Mouse (Mus musculus): ENCODE results near the gene Dop1b.

Gene Dop1b

DNA sequence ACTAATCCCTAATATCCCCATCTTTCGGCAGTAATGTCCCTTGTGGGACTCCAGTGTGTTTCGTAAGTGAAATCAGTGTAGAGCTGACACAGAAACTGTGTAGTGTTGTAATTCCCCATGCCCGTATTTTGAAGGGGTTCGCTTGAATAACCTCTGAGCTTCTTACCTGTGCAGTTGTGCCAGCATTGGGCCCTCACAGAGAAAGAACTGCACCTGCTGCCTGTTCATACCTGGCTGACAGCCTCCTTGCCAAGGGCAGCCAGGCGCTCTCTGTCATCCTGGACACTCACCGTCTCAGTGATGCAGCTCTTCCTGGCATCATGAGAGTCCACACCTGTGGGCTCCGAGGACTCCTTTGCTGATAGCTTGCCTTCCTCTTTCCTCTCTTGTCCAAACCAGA, 1.3 kb downstream of the Dop1b start:
- no peak for DNase-seq (ENCODE audit: low read depth, low spot score)

DNA sequence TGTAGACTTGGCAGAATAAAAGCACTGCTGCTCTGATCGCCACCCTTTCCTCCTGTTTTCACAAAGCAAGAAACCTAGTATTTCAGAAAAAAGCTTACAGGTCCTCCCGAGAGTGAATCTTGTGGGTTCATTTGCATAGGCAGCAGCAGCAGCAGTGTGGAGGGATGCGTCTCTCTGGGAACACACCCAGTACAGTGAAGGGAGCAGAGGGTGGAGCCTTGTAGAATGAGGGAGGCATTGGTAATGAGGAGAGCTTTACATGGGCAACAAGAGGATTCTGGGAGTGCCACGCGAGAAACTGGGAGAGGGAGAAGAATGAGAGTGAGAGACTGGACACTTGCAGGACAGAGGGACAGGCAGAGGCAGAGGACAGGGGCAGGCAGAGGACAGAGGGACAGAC, 2.7 kb downstream of the Dop1b start:
- DNase-seq (ENCODE audit: low read depth, low spot score): peak; percentile 89

DNA sequence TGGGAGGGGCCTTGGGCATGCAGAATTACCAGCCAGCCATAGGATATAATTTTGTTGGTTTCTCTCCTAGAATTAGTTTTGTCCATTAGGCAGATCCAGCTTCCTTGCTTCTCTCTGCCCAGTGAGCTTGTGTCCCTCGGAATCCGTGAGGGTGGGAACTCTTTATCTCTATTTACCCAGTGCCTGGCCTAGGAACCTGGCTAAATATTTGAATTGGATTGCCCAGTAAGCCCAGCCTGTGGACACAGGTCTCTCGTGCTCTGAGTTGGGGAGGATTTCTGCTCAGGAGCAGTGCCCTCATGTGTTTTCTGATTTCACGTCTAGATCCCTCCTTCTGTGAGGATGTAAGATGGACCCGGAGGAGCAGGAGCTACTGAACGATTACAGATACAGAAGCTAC, 4.1 kb downstream of the Dop1b start:
- no peak for DNase-seq (ENCODE audit: low read depth, low spot score)

DNA sequence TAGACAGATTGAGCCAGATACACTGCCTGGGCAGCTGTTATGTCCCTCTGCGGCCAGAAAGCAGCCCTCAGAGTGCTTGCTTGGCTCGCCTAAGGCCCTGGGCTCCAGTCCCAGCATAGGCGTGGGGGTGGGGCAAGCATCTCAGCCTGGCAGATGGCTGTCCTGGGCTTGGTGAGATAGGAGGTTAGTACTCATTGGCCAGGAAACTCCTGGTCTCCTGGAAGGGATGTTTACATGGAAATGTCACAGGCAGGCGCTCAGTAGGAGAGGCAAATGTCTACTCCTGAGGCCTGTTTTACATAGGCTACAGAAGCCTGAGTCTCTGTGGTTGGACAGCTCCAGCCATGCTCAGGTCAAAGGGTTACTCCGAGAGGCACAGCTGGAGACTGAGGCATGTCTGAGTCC, 5.6 kb downstream of the Dop1b start:
- DNase-seq (ENCODE audit: low read depth, low spot score): peak; percentile 97

DNA sequence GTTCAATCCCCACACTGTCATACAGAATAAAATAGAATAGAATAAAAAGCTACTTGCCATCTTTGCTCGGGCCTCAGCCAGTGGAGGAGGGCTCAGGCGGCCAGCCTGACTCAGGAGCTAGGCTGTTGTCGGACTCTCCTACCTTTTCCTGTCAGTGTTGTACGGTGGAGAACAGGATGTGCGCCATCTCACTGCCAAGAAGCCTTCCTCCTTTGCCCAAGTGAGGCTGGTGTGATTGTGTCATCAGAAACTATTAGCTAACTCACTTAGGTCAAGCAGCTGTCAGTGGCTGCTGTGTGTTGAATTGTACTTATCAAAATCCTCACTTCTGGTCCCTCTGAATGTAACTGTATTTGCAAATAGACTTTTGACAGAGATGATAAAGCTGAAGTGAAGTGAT, 10.1 kb downstream of the Dop1b start:
- DNase-seq (ENCODE audit: low read depth, low spot score): no peak

DNA sequence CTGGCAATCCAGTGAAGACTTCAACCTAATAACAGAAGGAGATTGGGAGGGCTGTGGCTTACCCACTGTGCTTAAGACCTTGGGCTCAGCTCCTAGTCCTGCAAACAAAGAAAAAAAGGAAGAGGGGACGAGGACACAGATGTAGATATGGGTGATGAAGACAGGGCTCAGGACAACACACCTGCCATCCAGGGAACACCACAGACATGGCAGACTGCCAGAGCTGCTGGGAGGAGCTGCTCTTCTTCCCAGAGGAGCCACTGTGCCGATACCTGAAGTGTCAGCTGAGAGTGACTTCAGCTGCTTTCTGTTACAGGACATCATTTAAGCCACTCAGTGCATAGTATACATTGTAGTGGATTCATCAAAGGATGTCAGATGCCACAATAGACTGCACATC, 10.8 kb downstream of the Dop1b start:
- no peak for DNase-seq (ENCODE audit: low read depth, low spot score)

DNA sequence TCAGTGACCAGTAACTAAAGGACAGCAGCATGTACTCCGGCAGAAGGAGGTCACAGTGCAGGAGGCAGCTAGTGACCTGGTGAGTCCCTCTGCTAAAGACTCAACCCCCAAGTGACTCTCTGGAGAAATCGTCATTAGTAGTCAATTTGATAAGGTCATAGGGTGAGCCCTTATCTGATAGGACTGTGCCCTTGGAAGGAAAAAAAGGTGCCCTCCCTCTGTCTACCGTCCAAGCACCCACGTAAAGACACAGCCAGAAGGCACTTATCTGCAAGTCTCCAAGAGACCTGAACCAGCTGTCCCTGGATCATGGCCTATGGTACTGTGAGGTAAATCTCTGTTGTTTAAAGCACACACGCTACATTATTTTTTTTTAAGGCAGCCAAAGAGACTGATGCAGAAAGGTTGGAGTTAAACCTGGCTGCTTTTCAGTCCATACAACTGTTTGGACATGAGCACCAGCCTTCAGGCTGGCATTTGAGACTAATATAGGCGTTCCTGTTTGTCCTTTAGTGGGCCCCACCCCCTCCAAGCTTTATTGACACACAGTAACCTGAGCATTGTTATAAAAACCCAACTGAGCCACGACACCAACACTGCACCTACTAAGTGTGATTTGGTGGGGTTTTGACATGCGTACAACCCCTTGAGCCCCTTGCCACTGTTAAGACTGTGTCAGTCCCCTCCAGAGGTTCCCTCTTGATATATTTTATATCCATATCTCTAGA, 13.9 kb downstream of the Dop1b start:
- no peak for DNase-seq (ENCODE audit: low read depth, low spot score)

DNA sequence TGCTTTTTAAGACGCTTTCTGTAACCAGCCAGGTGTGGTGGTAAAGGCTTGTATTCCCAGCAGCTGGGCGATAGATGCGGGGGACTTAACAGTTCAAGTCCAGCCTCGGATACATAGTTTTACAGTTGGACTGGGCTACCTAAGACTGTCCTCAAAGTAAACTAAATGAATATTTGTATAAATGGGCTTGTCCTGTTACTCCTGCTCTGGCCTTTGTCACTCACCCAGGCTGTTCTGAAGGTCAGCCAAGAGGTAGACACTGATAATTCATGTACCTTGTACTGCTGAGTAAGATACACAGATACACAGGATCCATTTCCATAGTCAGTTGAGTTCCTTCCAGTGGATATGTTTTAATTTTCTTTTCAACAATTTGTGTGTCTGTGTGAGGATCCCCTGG, 14.5 kb downstream of the Dop1b start:
- DNase-seq (ENCODE audit: low read depth, low spot score): no peak

DNA sequence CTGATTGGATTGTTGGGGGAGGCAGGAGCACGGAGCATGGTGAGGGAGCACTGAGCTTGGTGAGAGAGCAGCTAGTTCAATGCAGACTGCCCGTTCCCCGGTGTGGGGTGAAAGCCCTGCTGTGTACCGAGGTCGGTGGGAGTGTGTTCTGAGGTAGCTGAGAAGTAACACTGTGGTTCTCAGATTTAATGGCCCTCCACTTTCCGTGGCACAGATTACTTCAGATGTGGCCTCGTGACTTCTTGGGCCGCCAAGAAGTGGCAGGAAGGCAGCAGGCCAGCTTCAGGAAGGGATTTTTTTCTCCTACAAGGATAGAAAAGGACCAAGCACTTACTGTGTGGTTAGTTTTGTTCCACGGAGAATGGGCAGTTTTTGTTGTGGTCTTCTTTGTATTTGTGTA, 17.0 kb downstream of the Dop1b start:
- no peak for DNase-seq (ENCODE audit: low read depth, low spot score)

DNA sequence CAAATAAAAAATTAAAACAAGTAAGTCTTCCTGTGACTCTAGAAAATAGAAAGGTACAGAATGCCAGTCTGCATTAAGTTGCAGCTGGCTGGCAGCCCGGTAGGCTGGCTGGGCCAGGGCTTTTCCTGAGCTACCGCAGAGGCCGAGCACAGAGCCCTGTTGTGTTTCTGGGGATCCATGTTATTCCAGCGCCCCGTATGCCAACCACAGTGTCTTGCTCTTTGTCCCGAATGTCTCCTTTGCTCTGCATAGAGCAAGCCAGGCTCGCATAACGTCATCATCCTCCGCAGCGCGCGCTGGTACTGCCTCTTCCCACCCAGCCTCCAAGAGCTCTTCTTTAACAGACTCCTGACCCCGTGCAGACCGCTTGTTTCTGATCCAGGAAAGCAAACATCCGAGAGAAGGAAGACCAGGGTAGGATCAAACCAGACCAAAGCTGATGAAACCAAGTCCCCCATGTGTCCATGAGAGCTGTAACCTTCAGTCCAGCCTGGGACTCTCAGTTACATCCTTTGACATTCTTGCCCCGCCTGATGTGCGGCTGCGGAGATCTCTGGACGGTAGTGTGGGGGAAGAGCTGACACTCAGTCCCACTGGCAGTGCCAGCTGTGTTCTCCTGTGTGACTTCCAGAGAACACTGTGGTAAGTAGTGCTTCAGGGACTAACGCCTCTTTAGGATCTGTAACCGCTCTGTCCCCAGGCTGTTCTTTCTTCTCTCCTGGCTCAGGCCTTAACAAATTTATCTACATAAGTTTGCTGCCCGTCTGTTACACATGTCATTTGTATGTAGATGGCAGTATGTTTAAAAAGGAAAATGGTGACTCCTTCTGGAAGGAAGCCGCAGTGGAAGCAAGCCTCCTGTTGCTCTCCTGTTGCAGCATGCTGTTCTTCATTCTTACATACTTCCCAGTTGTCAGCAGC, 18.4 kb downstream of the Dop1b start:
- DNase-seq (ENCODE audit: low read depth, low spot score): no peak

DNA sequence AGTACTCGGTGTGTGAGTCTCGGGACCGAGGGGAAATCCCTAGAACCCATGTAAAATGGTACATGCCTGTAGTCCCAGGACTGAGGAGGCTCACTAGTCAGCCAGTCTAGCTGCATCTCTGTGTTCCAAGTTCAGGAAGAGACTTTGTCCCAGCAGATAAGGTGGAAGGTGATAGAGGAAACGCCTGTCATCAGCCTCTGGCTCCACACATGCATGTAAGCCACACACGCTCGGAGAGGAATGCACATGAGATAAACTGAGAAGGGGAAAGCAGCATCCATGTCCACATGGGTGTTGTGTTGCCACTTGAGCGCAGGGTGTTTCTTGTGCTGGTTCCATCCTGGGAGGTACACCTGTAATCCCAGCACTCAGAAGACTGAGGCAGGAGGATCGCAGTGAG, 19.6 kb downstream of the Dop1b start:
- DNase-seq (ENCODE audit: low read depth, low spot score): no peak

DNA sequence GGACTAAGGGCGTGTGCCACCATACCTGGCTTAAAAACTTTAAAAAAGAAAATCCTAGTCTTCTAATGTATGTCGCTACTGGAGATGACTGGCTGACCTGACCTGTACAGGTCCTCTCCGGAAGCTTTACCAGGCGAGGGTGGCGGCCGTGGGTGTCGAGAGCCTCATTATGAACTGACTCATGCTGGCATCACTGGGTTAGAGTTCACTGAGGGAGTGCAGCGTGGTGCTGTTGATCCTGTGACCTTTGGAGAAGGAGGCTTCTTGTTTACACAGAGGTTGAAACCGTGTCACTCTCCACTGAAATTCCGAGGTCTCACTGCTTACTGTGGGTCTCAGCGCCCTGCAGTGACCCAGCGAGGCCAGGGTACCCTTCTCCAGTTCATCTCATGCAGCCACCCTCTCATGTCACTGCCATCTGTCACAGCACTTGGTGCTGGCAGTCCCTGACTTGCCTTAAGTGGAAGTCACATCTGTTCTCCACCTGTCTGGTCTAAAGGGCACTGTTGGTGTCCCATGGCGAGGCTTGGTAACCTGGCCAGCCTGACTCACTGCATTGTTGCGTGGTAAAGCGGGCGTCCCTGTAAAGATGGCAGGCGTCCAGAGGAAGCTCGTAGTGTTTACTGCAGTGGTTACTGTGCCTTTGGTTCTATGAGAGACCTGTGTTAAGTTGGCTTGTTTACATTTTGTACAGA, 21.3 kb downstream of the Dop1b start:
- no peak for DNase-seq (ENCODE audit: low read depth, low spot score)

DNA sequence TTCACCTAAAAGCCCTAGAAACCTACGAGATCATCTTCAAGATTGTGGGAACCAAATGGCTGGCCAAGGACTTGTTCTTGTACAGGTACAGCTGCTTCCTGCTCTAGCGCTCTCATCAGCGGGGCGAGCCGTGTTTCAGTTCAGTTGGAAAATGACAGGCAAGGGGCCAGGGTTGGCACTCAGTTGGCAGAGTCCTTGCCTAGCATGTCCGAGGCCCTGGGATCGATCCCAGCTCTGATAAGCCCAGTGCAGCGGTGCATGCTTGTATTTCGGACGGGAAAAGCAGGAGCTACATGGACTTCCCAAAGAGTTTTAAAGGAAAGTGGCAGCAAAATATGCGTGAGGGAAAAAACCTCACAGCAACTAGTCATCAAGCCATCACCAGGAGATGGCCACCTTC, 27.5 kb downstream of the Dop1b start:
- DNase-seq (ENCODE audit: low read depth, low spot score): no peak

DNA sequence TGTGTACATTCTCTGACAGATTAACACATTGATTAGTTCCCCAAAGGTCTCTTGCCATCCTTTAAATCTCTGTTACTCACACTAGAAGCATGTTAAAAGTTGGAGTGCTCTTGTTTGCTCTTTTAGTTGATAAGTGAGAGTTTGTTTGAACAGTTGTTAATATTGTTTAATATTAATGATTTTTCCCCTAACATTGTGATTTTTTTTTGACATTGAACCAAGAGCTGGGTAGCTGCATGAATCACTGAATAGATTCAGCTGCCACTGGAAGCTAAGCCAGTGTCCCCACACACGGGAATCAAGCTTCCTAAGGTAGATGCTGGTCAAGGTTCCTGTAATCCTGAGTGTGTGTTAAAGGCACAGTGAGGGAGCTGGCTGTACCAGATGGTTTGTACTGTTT, 31.2 kb downstream of the Dop1b start:
- DNase-seq (ENCODE audit: low read depth, low spot score): no peak

DNA sequence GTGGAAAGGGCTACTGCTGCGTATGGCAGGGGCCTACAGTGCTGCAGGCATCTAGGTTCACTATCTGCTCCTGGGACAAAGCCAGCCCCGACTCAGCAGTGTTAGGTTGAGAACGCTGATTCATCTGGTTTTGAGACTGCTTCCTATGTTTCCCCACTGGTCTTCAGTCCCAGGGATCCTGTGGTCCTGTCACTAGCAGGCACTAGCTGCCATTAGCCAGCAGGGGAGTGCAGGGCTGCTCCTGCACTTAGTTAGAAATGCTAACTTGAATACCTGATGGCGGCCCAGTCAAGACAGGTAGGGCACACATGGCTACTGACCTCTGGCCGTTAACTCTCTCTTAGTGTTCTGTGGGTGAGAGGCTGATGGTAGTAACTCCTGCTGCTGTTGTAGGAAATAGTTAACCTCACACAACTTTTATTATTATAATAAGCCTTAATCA, 32.4 kb downstream of the Dop1b start:
- no peak for DNase-seq (ENCODE audit: low read depth, low spot score)

DNA sequence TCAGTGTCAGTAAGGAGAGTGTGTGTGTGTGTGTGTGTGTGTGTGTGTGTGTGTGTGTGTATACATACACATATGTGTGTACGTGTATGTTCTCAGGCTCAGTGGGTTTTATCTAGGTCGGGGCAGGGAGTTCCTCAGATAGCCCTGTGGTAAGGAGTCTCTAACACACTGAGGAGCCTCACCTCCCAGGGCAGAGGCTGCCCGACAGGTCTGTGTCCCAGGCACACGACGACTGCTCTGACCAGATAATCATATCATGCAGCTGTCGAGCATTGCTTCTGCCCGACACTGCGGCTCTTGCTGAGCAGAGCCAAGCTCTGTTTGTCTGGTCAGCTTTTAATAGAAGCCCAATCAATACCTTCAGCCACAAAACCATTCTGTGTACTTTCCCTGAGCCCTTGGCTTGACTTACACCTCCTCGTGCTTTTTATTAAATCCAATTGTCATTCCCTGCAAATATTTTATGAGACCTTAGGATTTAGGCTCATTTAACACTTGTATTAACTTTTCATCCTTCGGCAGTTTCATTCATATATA, 33.2 kb downstream of the Dop1b start:
- no peak for DNase-seq (ENCODE audit: low read depth, low spot score)

DNA sequence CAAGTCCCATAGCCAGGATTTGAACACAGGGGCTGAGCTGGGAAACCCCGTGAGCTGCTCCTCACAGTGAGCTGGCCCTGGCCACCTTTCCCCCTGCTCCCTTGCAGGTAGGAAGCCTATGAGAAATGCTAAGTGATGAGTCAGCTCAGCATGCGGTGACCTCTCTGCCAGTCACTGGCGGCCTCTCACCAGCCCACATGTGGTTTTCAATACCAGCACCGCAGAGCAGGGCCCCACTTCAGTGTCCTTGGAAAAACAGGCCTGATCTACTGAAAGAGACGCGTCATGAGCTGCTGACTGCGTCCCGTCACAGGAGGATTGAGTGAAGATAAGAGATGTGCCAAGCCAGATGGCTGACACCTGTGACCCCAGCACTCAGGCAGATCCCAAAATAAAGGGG, 34.7 kb downstream of the Dop1b start:
- no peak for DNase-seq (ENCODE audit: low read depth, low spot score)

DNA sequence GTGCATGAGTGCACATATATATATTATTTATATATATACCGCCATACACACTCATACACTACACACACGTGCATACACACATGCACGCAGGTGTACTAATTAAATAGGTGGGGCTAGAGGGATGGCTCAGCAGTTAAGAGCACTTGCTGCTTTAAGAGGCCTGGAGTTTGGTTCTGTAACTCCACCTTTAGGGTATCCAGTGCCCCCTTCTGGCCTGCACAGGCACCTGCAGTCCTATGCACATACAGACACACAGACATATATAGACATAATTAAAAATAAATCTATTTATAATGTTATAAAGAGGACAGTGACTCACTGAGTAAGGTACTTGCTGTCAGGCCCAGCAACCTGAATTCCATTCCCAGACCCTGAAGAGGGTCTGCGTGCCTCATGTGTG, 35.3 kb downstream of the Dop1b start:
- peak; percentile 68 for DNase-seq (ENCODE audit: low read depth, low spot score)

DNA sequence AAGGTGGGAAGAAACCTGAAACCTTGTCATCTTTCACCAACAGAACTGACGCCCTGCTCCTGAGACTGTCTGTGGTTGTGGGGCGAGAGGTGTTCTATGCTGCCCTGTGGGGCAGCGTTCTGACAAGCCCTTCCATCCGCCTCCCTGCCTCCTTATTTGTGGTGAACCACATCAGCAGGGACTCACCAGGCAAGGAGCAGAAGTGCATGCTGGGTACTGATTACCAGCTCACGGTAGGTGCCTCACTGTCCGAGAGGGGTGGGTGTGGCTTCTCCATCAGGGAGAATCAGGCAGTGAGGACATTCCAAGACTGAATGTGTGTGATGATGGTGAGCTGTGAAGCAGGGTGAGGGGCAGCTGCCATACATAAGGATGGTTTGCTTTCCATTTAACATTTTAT, 35.7 kb downstream of the Dop1b start:
- peak; percentile 30 for DNase-seq (ENCODE audit: low read depth, low spot score)

DNA sequence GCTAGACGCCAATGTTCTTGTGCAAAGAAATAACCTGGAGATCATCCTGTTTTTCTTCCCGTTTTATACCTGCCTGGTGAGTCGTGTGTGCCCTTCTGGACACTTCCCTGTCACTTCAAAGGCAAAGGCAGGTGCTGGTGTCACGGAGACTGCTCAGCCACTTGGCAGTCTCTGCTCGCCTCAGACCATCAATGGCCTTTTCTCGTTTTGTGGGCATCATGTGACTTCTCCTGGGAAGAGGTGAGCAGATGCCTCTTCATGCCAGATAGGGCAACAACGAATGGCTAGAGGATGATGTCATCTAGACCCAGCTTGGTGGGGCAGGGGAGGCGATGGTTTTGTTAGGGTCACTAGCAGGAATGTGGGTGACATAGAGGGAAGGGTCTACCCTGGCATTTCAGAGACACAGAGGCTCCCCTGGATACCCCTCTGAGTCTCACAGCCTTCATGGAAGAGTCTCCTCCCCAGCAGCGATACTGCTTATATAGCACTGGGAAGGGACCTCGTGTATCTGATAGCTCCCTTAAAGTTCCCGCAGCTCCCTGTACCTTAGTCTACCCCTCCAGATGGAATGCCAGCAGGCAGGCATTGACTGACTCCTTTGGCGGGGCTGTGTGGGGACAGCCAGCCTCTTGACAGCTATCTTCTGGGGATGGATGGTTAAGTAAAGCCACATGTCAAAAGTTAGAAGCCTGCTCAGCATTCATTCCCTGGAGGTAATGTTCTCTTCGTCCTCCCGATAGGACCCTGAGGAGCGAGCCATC, 37.6 kb downstream of the Dop1b start:
- no peak for DNase-seq (ENCODE audit: low read depth, low spot score)

DNA sequence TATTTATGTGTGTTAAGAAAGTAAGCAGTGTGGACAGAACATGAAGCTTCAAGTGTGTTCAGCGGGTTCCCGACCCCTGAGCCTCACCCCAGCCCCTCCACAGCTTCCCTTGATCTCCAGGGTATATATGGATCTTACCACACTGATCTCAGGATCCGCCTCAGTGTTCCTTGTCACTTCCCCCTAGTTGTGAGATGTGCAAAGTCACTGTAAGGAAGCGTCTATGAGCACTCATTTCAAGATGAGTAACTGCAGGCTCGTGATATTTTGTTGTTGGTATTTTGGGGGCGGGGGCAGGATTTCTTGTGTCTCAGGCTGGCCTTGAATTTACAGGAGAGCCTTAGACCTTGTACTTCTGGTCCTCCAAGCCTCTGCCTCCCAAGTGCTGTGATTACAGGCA, 38.8 kb downstream of the Dop1b start:
- DNase-seq (ENCODE audit: low read depth, low spot score): no peak
